Mouse (Mus musculus): ENCODE results near the gene Spats1. TPM values are rescaled to one million over a fixed set of nuclear protein-coding genes. Genes with fewer than 3 reads are reported as not detected.

Spats1 gene
- polyA plus RNA-seq, 2 experiments, result 0.06 TPM

DNA sequence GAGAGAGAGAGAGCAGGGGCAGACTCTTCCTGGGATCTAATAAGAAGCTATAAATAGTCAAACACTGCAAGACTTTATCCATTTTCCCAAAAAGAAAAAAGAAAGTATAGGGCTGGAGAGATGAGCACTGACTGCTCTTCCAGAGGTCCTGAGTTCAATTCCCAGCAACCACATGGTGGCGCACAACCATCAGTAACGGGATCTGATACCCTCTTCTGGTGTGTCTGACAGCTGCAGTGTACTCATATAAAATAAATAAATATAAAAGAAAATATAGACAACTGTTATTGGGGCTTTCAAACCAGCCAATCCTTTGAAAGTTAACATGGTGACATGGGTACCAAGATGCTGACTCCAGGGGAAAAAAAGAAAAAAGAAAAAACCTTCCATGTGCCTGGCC is 5.2 kb upstream of the Spats1 start:
- H3K27me3 ChIP-seq (ENCODE audit: control insufficient read depth, insufficient read depth, low read length), result peaks cover 4% of the 10 kb centered on the region
- ATAC-seq (ENCODE audit: insufficient read depth), result no peak
- no peaks in the 10 kb centered on the region for H3K9me3 ChIP-seq (ENCODE audit: control insufficient read depth, low read length)
- H3K4me3 ChIP-seq (ENCODE audit: insufficient read depth in 1 of 2, low read depth in 2 of 2, low read length in 2 of 2), result no peak overlapping the region
- DNase-seq (ENCODE audit: low read depth in 3 of 3, low spot score in 3 of 3), result no peak
- H3K27ac ChIP-seq, result no peak overlapping the region
- WGBS (ENCODE audit: insufficient replicate concordance), result 20% methylated on average over 2 of the region's 2 CpGs
- H3K4me1 ChIP-seq (replicated peaks; ENCODE audit: control insufficient read depth in 2 of 2, insufficient read depth in 2 of 2, low read length in 1 of 2), result no peaks in the 10 kb centered on the region
- H3K36me3 ChIP-seq (replicated peaks; ENCODE audit: control insufficient read depth, insufficient read depth, low read depth), result no peaks in the 10 kb centered on the region
- H3K9ac ChIP-seq (replicated peaks), result no peak overlapping the region; the same call in 1 of the 2 replicates
- TF ChIP-seq EP300 (IDR thresholded peaks at IDR 0.05; ENCODE audit: low read depth) (no peak), CTCF (IDR thresholded peaks at IDR 0.05; ENCODE audit: low read depth) (peak; percentile 33; the same call in 1 of the 2 replicates)
- H3K4me2 ChIP-seq (ENCODE audit: low read depth), result no peak overlapping the region

GRCm38 (mm10) chr17:45478234-45478825 is 3.1 kb upstream of the Spats1 start:
- no peaks in the 10 kb centered on the region for H3K9me3 ChIP-seq (ENCODE audit: control insufficient read depth, low read length)
- no peak overlapping the region for H3K9ac ChIP-seq (replicated peaks)
- DNase-seq (ENCODE audit: low read depth in 3 of 3, low spot score in 3 of 3) (peak; percentile 28 to 44 (median 32)), ATAC-seq (ENCODE audit: insufficient read depth) (no peak)
- TF ChIP-seq EP300 (IDR thresholded peaks at IDR 0.05; ENCODE audit: low read depth) (no peak), CTCF (IDR thresholded peaks at IDR 0.05; ENCODE audit: low read depth) (peak; percentile 99)
- no peaks in the 10 kb centered on the region for H3K4me1 ChIP-seq (replicated peaks; ENCODE audit: control insufficient read depth in 2 of 2, insufficient read depth in 2 of 2, low read length in 1 of 2)
- peak overlapping the region; percentile 13; the same call in 1 of the 2 replicates for H3K4me2 ChIP-seq (ENCODE audit: low read depth)
- peaks cover 17% of the 10 kb centered on the region for H3K27me3 ChIP-seq (ENCODE audit: control insufficient read depth, insufficient read depth, low read length)
- 3% methylated on average over 12 of the region's 12 CpGs for WGBS (ENCODE audit: insufficient replicate concordance)
- H3K27ac ChIP-seq, result no peak overlapping the region
- no peak overlapping the region for H3K4me3 ChIP-seq (ENCODE audit: insufficient read depth in 1 of 2, low read depth in 2 of 2, low read length in 2 of 2)
- H3K36me3 ChIP-seq (replicated peaks; ENCODE audit: control insufficient read depth, insufficient read depth, low read depth), result no peaks in the 10 kb centered on the region

GRCm38 (mm10) chr17:45474146-45474545 is 1.1 kb downstream of the Spats1 start:
- 60% methylated on average over 8 of the region's 8 CpGs for WGBS (ENCODE audit: insufficient replicate concordance)
- Histone ChIP-seq H3K27me3 (ENCODE audit: control insufficient read depth, insufficient read depth, low read length) (peaks cover 17% of the 10 kb centered on the region), H3K4me3 (ENCODE audit: insufficient read depth in 1 of 2, low read depth in 2 of 2, low read length in 2 of 2) (no peak overlapping the region; a peak in 1 of 4 replicates), H3K9ac (replicated peaks) (no peak overlapping the region), H3K4me2 (ENCODE audit: low read depth) (peak overlapping the region; percentile 55; the same call in 1 of the 2 replicates), H3K4me1 (replicated peaks; ENCODE audit: control insufficient read depth in 2 of 2, insufficient read depth in 2 of 2, low read length in 1 of 2) (no peaks in the 10 kb centered on the region), H3K36me3 (replicated peaks; ENCODE audit: control insufficient read depth, insufficient read depth, low read depth) (no peaks in the 10 kb centered on the region), H3K27ac (no peak overlapping the region), H3K9me3 (ENCODE audit: control insufficient read depth, low read length) (no peaks in the 10 kb centered on the region)
- ATAC-seq (ENCODE audit: insufficient read depth) (no peak), DNase-seq (ENCODE audit: low read depth in 3 of 3, low spot score in 3 of 3) (no peak)
- TF ChIP-seq CTCF (IDR thresholded peaks at IDR 0.05; ENCODE audit: low read depth), result no peak
- TF ChIP-seq EP300 (IDR thresholded peaks at IDR 0.05; ENCODE audit: low read depth), result no peak

DNA sequence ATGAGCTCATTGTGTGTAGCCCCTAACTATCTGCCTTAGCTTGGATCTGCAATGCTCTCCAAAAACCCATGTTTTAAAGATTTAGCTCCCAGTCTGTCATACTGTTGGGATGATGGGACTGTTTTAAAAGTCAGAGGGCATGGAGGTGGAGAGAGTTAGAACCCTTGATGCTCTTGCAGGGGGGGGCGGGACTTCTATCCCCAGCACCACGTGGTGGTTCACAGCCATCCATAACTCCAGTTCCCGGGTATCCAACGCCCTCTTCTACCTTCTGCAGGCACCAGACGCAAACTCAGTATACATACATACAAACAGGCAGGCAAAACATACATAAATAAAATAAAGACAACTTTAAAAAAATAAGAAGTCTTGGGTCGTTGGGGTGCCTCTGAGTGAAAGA is 1.5 kb downstream of the Spats1 start:
- no peak overlapping the region for H3K27ac ChIP-seq
- TF ChIP-seq CTCF (IDR thresholded peaks at IDR 0.05; ENCODE audit: low read depth) (no peak), EP300 (IDR thresholded peaks at IDR 0.05; ENCODE audit: low read depth) (no peak)
- no peaks in the 10 kb centered on the region for H3K36me3 ChIP-seq (replicated peaks; ENCODE audit: control insufficient read depth, insufficient read depth, low read depth)
- H3K4me1 ChIP-seq (replicated peaks; ENCODE audit: control insufficient read depth in 2 of 2, insufficient read depth in 2 of 2, low read length in 1 of 2), result no peaks in the 10 kb centered on the region
- no peaks in the 10 kb centered on the region for H3K9me3 ChIP-seq (ENCODE audit: control insufficient read depth, low read length)
- 61% methylated on average over 6 of the region's 6 CpGs for WGBS (ENCODE audit: insufficient replicate concordance)
- no peak overlapping the region for H3K4me3 ChIP-seq (ENCODE audit: insufficient read depth in 1 of 2, low read depth in 2 of 2, low read length in 2 of 2)
- H3K9ac ChIP-seq (replicated peaks), result no peak overlapping the region
- ATAC-seq (ENCODE audit: insufficient read depth) (no peak), DNase-seq (ENCODE audit: low read depth in 3 of 3, low spot score in 3 of 3) (no peak)
- H3K4me2 ChIP-seq (ENCODE audit: low read depth), result no peak overlapping the region
- H3K27me3 ChIP-seq (ENCODE audit: control insufficient read depth, insufficient read depth, low read length), result peaks cover 17% of the 10 kb centered on the region

- H3K36me3 ChIP-seq (replicated peaks; ENCODE audit: control insufficient read depth, insufficient read depth, low read depth), result no peaks in the 10 kb centered on the region
- no peak overlapping the region for H3K9ac ChIP-seq (replicated peaks)
- DNase-seq (ENCODE audit: low read depth in 3 of 3, low spot score in 3 of 3), result no peak
- H3K4me1 ChIP-seq (replicated peaks; ENCODE audit: control insufficient read depth in 2 of 2, insufficient read depth in 2 of 2, low read length in 1 of 2), result no peaks in the 10 kb centered on the region
- H3K4me2 ChIP-seq (ENCODE audit: low read depth), result no peak overlapping the region
- no peak overlapping the region for H3K4me3 ChIP-seq (ENCODE audit: insufficient read depth in 1 of 2, low read depth in 2 of 2, low read length in 2 of 2)
- H3K27me3 ChIP-seq (ENCODE audit: control insufficient read depth, insufficient read depth, low read length), result peaks cover 15% of the 10 kb centered on the region
- no peak for ATAC-seq (ENCODE audit: insufficient read depth)
- H3K27ac ChIP-seq, result no peak overlapping the region
- TF ChIP-seq EP300 (IDR thresholded peaks at IDR 0.05; ENCODE audit: low read depth) (no peak), CTCF (IDR thresholded peaks at IDR 0.05; ENCODE audit: low read depth) (no peak)
- WGBS (ENCODE audit: insufficient replicate concordance), result 60% methylated on average over 7 of the region's 7 CpGs
- H3K9me3 ChIP-seq (ENCODE audit: control insufficient read depth, low read length), result peaks cover 2% of the 10 kb centered on the region; the same call in 1 of the 2 replicates
These were observed 4.5 kb downstream of the Spats1 start for GRCm38 (mm10) chr17:45470726-45471125.
